Mouse (Mus musculus) gastrocnemius, adult 18-20 months (tissue): ENCODE data around the gene Nmt1. TPM values are rescaled to one million over a fixed set of nuclear protein-coding genes. Genes with fewer than 3 reads are reported as not detected.

ENCODE experiments used
- DNase-seq: peaks from one replicate; pipeline ENCODE4 v3.0.0; 2021; ENCODE audit warnings: low spot score
- total RNA-seq, 2 experiments: library from RNA; stranded (reverse); gene quantifications; 2 replicates each; pipeline ENCODE4 v1.2.3; 2021

Nmt1 gene
- total RNA-seq, 2 experiments from 2014 or later = 48.5 to 48.7 TPM

GRCm38 (mm10) chr11:103004852-103005251 is 23.1 kb upstream of the Nmt1 start:
- DNase-seq = no peak

DNA sequence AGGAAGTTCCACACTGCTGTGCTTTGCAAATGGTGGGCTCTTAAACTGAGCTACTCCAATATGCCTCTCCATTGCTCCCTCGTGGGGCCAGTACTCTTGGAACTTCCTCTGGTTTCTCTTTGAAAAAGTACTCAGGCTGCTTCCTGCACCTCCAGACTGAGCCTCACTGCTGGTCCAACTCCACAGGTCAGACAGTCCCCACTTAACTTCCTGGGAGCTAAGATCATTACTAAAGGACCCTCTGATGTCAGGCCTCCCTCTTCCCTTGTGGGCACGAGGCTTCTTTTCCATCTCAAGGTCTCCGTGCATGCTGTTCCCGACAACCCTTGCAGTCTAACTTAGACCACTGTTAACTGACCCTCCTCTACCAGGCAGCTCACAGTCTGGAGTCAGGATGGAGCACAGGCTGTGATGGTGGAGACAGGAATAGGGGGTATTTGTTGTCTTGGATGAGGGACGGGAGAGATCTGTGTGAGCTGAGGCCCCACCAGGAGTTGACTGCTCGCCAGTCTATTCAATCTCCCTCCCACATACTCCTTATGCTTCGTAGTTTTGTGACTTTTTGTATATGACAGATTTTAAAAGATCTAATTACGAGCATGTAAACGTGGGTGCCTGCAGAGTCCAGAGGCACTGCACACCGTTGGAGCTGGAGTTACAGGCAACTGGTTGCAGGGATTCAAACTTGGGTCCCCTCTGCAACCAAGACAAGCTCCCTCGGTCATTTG is 22.6 kb upstream of the Nmt1 start:
- no peak for DNase-seq

DNA sequence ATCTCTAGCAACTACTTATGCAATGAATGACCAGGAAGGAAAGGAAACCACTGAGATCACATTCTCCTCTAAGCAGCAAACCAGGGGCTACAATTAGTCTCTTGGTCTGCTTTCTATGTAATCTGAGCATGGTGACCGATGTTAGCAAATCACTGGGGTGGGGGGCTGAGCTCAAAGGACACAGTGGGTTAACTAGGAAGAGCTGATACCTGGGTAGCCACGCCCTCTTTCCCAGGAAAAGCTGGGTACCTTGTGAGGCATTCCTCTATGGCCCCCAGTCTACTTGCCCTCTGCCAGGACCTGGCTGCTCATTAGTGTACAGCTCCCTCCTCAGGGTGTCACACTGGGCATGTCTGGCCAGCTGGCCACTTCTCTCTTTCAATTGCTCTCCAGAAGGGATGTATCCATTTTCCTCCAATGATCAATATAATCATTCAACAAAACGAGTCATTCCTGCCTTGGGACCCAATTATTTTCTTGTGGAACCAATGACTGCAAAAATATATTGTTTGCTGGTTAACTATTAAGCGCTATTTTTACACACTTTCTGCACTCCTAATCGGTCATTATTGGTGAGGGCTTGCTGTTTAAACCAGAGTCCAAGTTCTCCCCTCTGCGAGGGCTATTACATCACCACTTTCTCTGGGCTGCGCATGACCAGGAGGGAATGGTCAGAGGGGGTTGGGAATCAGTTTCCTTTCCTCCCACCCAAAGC is 21.5 kb upstream of the Nmt1 start:
- DNase-seq = no peak

DNA sequence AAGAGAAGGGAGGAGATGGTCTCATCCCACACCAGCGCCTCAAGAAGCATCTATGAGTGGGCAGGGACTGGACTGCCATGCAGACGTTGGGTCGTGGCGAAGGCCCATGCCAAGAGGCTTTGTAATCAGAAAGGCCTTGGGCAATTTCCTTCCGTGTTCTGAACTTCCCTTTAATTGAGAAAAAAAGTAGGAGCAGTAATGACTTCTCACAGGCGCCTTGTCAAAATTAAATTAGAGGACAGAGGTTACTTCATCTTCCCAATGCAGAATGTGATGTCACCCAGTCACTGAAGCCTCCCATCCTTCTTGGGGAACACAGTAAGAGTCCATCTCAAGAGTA is 21.0 kb upstream of the Nmt1 start:
- DNase-seq = peak; percentile 43

DNA sequence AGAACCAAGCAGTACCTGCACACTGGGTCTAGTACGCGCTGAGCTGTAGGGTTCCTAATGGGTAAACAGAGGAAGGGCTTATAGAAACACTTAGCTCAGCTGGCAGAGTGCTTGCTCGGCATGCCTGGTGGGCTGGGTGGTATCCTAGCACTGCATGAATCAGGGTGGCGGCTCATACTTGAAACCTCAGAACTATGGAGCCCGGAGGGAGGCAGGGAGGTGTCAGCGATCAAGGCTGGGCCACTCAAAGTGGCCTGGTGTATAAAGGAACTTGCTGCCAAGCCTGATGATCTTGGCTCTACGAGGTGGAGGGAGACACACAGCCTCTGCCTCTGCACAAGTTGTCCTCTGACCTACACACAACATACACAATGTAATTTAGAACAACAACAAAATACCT is 19.4 kb upstream of the Nmt1 start:
- no peak for DNase-seq

DNA sequence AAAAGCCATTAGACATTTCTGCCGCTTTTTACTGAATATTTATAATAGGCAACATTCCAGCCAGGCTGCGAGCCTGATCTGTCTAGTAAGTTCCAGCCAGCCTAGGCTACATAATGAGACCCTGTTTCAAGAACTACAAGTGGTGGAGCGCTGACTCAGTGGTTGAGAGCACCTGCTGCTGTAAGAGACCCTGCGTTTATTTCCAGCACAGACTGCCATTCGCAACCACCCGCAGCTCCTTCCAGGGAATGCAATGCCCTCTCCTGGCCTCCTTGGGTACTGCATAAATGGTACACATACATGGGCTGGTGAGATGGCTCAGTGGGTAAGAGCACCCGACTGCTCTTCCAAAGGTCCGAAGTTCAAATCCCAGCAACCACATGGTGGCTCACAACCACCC is 18.8 kb upstream of the Nmt1 start:
- no peak for DNase-seq

- DNase-seq = no peak
Measured at GRCm38 (mm10) chr11:103010454-103011205, 17.4 kb upstream of the Nmt1 start.

- DNase-seq = no peak
Measured at GRCm38 (mm10) chr11:103011206-103011497, 16.8 kb upstream of the Nmt1 start.

DNA sequence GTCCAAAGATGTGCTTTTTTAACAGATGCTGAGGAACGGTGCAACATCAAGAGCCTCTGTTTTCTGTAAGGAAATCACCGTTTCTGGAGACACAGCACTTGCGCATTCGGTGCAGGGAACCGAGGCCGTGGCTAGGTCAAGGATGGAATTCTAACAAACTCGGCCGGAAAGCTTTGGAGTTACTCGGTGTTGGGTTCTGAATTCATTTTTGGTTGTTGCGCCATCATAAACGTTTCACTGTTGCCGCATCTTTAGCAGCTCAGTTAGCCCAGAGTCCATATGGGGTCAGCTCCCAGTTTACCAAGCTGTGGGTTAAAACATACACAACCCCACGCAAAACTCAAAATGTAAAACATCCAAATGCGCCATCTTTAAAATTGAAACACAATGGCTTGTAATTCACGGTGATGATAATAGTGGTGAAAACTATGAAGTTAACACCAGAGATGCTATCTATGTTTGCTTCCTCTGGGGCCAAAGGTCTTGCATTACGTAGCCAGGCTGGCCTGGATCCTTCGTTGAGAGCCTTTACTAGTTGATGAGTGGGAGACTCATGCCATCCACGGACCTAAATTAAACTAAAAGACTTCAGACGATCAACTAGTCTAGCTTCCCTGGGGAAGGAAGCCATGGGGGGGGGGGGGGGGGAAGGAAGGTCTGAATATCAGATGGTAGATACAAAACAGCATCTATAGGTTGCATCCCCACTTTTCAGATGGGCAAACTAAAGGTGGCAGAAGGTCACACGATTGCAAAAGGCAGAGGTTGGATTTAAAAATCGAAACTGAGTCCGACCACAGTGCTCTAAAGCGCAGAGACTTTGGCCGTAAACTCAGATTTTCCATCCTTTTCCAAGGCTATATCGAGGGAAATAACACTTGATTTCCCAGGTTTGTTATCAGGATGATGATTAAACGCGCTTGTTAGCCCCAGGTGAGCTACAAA is 11.8 kb upstream of the Nmt1 start:
- no peak for DNase-seq

DNA sequence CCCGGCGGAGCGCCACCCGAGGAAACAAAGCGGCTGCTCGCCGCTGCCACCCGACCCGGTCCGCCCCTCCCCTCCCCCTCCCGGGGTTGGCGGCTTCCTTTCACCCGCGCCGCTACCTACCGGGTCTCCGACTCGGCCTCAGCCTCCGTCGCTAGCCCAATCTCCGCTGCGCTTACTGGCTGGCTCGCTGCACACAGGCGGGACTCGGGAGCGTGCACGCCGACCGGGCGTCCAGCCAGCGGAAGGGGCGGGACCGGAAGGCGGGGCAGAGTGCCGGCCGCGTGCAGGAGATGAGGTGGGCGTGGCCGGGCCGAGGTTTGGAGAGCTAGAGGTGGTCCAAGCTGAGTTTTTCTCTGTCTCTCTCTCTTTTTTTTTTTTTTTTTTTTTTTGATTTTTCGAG is 11.1 kb upstream of the Nmt1 start:
- peak; percentile 98 for DNase-seq

DNA sequence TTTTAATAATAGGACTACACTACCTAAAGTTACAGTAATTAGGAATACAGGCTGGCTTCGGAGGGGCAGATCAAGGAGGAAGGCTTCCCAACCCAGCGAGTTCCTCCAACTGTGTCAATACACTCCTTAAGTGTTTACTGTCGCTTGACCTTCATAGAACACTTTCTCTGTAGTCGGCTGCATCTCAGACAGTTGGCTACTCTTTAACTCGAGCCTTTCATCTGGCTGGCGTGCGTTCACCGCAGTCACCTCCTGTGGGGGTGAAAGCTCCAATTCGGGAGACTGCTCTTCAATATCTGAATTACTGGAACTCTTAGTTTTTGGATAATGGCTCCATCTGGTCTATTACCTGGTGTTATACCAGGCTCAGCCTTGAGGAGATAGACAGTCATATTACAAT is 10.3 kb upstream of the Nmt1 start:
- DNase-seq = no peak

- no peak for DNase-seq
Measured at GRCm38 (mm10) chr11:103018860-103019259, 9.1 kb upstream of the Nmt1 start.

- no peak for DNase-seq
Measured at GRCm38 (mm10) chr11:103019325-103019724, 8.7 kb upstream of the Nmt1 start.

- DNase-seq = no peak
Measured at GRCm38 (mm10) chr11:103020713-103021335, 7.2 kb upstream of the Nmt1 start.

DNA sequence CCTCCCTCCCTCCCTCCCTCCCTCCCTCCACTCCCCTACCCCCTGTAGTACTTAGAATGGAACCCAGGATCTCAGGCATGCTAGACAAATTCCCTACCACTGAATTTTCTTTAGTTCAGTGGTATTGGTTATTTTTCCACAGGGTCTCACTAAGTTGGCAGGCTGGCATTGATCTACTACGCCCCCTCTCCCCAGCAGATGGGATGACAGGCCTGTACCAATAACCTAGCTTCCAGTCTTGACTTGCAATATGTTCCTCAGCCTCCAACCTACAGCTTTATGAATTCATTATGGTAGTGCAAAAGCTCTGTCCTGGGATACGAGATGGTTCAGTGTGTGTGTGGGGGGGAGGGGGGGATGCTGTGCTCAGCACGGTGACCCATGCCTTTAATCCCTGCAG is 4.0 kb upstream of the Nmt1 start:
- DNase-seq = no peak

GRCm38 (mm10) chr11:103026901-103027300 is 1.1 kb upstream of the Nmt1 start:
- no peak for DNase-seq

DNA sequence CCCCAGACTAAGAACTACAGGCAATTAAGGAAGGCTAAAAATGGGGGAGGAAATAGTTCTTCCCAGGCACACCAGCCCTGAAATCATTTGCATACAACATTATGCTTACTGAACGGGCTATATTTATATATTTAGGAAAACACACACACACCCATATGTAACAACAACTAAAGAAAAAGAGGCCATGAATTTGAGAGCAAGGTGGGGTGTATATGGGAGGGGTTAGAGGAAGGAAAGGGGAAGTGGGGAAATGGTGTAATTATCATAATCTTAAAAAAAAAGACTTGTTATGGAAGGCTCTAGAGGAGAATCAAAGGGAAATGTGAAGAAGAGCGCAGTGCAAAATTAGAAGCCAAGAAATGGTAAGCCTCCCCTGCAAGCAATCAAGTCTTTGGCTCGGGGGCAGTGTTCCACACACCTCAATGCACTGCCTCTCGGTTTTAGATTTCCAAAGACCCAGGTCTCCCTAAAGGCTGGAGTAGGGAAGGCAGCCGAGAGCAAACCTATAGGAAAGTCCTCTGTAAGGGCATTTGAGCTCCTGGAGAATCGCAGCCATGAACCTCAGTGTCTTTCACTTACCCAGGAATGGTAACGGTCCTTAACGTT is 317 bp upstream of the Nmt1 start:
- no peak for DNase-seq

DNA sequence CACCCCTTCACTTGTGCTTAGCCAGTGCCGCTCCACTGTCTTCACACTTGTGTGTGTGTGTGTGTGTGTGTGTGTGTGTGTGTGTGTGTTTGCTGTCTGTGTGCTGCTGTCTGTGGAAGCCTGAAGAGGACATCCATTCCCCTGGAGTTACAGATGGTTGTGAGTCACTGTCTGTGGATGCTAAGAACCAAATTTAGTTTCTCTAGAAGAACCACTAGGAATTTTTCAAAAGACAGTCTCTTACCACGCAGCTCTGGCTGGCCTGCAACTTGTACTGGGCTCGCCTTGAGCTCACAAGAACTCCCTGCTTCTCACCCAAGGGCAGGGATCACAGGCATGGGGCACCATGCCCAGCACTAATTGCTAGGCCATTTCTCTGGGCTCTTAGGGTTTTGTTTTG is 5.0 kb downstream of the Nmt1 start:
- no peak for DNase-seq

- no peak for DNase-seq
Measured at GRCm38 (mm10) chr11:103035007-103035406, 7.0 kb downstream of the Nmt1 start.

DNA sequence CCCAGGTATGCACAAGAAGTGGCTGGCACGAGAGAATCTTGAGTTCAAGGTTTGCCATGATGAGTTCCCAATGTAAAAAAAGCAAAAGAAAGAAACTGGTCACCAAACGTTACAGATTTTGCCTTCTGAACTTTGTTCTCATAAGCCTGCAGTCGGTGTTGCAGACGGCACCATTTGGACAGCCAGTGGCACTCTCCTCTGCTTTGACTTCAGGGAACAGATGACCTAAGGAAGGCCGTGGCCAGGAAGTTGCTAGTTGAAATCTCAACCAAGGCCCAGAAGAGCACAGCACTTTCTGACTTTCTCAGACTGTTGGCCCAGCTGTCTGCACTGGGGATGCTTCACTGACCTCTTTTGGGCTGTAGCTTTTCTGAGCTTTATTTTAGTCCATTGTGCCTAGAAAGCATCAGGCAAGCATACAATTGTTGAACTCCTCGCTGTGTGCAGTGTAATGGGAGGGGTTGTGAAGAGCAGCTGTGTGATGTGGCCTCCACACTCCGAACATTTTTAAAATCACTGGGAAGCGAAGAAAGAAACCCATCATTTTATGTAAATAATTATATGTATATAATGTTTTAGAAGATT is 9.0 kb downstream of the Nmt1 start:
- DNase-seq = no peak
